Mouse (Mus musculus) kidney, postnatal 36 days (tissue): Measurements from ENCODE around the gene Fam78a.
"Not testable (repeated sequence)": the region's sequence is repeated elsewhere in the genome, so short reads cannot be mapped to it uniquely, and the experiment has no call there.

Source experiments
- DNase-seq, 2 experiments: peaks; one replicate each; pipeline ENCODE4 v3.0.0; 2021 to 2022; ENCODE audit warnings: mixed read lengths in 2 of 2

Gene Fam78a

DNA sequence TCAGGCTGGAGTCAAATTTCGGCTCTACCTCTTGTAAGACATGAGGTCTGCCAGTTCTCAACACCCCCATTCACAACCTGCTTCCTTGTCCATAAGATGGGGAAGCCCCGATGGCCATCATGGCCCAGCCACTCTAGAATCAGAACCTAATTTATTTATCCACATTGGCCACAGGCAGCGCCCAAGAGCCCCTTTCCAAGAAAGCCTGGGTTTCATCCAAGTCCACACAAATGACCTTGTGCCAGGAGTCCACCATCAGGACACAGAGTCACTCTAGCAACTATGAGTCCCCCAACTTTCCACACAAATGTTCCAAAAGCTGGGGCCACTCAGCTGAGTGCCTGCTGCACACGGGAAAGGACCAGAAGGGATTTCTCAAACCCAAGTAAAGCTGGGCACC is 18.7 kb downstream of the Fam78a start:
- DNase-seq = peak; percentile 26 to 57

DNA sequence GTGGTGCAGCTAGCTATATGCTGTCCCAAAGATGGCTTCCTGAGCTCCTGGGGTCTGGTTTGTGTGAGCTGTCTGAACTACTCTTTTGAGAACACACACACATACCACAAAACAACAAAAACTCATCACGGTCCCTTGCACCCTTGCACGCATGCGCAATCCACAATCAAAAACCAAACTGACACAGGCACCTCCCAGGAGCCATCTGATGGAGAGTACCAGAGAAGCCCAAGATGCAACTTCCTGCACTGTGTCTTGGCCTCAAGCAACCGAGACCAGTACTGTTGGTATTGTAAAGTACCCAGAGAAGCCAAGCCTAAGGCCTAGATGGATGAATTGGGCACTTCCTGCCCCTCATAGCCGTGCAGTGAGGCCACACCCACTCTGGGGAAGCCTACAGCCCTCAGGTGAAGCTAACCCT is 19.3 kb downstream of the Fam78a start:
- DNase-seq = no peak

DNA sequence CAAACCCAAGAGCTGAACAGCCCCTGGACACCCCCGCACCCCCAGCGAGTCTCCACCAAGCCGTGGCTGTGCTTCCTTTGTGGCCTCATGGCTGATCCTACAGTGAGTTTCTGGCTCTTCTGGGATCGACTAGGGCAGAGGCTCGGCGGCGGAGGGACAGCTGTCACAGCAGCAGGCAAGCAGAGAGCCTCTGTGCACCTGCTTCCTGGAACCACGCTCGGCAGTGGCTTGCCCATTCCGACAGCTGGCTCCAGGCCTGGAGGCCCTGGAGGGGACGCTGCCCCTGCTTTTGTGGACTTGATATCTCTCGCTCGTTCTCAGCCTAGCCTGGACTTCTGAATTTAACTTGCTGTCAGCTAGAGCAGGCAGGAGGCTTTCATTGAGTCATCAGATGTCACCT is 19.7 kb downstream of the Fam78a start:
- no peak for DNase-seq

DNA sequence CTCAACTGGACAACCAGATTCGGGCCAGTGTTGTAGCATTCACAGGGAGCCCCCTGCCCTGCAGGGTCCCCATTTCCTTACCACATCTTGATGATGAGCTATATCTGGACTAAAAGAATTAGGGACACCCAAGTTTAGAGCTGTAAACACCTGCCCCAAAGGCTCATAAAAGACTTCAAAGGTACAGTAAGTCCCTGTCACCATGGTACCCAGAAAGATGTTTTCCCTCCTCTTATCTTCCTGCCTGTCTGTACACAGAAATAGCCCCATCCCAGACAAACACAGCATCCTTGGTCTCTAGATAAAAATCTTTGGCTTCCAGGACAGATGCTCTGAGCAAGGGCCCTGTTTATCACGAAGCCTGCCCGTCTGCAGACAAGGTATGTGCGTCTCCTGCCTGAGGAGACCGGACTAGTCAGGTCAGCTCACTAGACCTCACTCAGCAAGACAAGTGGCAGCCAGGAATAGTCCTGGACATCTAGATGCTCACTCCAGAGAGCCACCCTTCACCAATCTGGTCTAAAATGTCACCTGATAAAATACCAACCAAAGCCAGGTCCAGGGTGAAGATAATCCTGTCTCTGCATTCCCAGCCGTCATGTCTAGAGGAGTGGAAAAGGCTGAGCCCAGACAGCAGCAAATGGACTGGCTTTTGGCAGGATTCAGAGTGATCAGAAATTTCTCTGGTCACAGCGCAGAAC is 21.1 kb downstream of the Fam78a start:
- DNase-seq = no peak

DNA sequence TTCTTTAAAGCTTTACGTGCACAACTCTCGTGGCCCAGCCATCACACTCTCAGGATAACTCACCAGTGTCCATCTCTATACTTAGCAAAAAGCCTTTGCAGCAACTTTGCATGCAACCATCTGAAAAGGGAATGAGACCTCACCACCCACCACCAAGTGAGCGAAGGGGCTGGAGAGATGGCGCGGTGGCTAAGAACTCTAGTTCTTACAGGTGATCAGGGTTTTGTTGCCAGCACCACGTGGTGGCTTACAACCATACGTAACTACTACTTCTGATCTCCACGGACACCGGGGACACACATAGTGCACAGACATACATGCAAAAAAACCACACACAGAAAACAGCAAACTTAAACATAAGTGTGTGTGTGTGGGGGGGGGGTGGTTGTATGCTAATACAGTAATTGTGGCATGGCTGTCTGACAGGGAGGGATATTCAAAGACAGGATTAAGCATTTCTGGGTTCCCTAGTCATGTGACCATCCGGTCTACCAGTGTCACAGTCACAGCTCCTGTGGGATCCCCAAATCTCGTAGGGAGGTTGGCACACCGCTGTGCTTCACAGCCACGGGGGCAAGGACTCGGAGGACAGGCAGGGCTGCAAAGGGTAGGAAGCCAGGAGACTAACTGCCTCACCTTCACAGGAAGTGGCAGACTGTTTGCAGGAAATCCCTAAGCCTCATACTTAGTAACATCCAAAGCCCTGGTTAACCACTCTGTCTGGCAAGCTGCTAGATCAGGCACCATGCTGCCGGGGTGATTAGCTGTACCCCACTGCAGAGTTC is 21.8 kb downstream of the Fam78a start:
- DNase-seq = no peak

DNA sequence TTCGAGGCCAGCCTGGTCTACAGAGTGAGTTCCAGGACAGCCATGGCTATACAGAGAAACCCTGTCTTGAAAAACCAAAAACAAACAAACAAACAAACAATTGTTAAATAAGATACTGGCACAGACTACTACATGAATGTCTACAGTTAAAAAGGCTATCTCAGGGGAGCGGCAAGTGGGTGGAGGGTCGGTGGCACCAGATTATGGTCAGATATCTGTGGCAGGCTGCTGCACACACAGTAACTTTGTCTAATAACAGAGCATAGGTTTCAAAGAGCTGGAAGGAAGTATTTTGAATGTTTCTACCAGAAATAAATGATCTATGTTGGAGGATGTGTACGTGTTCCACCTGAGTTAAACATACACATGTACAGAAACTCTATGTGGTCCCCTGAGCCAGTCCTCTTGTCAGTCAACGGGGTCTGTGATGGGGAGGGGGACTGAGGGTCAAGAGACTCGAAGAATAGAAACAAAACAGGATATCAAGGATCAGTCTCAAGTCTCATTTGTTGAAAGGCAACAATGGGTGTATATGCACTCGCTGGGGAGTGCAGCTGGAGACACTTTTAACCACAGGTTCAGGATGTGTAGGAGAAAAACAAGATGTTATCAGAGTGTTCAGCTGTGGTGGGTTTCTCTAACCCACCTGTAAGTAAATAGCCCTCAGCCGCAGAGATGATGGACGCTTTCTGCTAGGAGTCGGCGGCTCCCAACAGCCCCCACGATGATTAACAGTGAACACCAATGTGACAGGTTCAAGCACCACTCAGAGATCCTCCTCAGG is 22.7 kb downstream of the Fam78a start:
- DNase-seq = no peak

DNA sequence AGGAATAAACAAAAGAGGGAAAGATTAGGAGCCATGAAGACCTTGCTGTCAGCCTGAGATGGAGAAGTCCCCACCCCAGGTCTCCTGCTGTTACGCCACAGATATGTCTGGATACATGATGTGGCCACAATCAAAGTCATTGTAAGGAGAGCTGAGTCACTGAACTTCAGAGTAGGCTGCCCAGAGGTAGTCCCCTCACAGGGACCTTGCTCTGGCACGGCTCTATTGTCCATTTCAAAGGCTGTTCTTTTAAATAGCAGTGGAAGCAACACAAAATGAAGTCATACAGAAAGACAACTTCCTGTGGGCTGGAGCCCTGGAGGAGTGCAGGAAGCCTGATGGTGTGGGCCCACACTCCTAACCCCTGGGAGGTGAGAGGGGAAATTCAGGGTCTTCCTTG is 23.5 kb downstream of the Fam78a start:
- DNase-seq = no peak

DNA sequence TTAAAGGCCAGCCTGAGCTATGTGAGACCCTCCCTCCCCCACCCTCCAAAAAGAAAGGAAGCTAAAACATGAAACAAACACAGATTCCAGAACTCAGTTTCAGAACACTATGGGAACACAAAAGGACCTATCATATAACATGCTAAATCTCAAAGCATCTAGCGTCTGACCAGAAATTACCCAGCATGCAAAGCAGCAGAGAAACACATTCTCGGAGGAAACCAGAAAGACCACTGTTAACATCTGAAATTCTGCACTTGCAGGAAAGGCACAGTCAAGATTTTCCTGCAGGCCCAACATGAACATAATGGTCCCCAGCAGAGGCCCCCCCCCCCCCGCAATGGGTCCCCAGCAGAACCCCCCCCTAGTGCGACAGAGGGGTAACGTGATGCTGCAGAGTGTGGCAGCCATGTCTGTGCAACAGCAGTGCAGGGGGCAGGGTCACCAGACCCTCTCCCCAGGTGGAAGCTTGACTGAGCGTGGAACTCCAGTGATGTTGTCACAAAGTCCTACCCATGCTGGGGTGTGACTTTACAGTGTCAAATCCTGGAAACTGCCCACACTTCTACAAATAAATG is 24.3 kb downstream of the Fam78a start:
- no peak for DNase-seq

DNA sequence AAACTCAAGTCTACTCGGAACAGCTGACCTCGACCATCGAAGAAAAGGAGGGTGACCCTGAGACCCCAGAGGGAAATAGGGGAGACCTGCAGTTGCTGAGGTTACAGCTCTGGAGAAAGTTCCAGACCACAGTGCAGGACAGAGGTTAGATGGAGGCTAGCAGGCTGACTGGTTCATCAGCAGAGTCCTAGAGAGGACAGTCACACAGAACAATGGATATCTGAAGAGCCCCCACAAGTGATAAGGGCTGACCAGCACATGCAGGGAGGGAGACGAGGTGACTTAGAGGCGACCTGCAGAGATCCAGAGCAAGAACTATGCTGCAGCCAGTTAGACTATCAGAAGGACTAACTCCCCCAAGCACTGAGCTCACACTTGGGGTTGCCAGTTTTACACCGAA is 25.0 kb downstream of the Fam78a start:
- no peak for DNase-seq

DNA sequence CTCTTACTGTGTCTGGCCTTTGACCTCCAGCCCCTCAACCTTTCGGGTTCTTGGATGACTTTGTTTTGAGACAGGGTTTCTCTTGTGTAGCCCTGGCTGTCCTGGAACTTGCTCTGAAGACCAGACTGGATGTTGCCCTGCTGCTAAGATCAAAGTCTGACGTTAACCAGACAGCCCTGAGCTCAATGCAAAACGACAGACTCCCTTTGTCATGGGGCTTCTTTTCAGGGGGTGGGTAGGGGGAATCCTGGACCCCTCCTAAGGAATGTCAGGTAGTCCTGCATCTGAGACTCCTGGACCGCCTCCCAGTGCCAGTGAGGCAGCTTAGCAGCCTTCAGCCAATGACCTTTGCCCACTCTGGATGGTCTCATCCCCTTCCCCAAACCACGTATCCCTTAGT is 25.9 kb downstream of the Fam78a start:
- no peak for DNase-seq

DNA sequence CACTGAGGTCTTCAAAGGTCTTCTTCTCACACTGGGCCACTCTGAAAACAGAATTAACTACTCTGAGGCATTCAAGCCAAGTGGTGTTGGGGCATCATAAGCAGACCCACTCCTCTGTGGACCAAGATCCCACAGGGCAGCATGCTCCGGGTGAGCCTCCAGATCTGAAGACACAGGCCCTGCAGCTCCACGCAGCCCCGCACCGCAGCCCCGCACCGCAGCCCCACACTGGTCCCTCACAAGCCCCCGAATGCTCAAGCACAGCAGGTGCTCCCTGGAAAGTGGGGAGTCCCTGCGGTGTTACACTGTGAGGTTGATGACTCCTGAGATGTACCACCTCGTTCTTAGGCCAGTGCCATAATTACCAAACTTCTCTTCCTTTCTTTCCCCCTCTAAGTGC is 26.4 kb downstream of the Fam78a start:
- no peak for DNase-seq

DNA sequence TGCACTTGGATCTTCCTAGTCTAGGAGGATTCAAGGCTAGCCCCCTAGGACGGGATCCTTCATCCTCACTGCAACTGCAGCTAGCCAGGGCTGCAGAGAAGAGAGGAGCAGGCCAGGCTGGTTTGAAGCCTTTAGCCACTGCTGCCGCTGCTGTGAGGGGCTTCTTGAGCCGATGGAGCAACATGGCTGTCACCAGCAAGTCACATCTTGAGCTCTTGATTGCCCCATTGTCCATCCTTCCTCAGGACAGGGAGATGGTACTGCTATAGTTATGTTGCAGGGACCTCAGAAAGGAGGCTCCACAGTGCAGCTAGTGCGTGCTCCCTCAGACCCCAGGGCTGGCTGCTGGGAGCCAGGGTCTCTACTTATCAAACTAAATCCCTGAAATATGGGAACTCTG is 26.9 kb downstream of the Fam78a start:
- DNase-seq = no peak

DNA sequence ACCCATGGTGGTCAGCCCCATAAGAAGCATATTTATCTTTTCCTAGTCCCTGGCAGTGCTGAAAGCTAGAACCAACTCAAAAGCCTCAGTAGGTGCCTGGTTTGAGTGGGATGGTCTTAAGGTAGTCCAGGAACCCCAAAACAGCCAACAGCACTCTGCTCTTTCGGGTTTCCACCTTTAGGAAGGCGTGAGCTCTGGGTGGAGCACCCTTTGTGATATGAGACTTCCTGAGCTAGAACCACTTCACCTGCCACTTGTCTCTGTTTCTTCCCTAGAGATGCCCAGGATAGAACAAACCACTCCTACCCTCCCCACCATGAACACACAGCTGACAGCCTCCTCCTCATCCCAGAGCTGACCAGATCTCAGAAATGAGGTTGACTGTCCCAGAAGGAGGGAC is 27.3 kb downstream of the Fam78a start:
- DNase-seq = no peak

DNA sequence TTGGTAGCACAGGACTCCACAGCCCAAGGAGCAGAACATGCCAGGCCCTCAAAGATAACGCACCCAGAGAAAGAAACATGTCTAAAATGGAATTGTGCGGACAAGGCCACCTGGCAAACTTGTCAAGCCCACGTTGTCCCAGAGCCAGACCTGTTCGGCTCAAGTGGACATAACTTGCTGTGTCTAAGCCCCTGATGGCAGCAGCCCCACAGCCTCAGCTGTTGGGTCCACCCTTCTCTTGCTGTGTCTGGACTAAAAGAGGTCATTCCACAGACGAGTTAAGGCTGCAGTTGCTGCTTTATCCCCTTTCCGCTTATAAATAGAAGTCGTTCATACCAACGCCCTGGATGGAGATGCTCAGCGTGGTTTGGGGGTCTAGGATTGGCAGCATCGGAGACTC is 28.1 kb downstream of the Fam78a start:
- DNase-seq = no peak

DNA sequence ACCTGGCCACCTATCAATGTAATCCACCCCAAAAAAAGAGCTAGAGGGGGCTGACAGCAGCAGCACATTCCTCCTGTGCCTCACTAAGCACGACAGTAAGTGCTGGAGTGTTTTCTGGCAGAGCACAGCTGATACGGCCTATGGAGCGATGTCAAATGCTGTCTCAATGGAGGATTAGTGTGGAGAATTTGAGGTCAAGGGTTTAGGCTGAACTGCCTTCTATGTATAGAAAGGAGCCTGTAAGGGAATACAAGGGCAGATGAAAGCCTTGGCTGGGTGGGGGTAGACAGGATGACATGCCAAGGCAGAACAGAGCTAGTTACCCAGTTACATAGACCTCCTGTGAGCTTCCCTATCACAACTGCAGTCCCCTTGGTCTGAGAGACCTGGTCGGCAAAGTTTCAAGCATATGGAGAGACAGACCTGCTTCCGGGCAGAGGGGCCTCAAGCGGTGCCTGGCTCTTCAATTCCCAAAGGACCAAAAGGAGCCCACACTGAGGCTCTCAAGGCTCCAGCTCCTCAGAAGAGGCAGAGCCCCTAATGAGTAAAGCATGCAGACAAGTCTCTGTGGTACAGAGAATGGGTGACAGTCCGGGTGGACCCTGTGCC is 29.2 kb downstream of the Fam78a start:
- DNase-seq = no peak

DNA sequence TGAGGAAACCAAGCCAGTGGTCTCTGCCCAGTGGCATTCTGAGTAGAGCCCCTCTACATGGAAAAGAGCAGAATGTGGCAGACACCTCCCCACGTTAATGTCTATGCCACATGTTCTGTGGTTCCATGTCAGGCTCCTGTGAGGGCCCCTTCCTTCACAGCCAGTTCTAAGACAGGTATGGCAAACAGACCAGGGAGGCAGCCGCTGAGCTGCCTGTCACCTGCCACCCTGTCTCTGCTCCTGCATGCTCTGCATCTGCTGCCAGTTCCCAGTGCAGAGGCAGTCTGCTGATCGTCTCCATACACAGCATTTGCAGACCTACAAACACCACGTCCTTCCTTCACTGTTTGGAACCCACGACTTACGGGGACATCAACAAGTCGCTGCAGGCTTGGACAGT is 32.2 kb downstream of the Fam78a start:
- no peak for DNase-seq

DNA sequence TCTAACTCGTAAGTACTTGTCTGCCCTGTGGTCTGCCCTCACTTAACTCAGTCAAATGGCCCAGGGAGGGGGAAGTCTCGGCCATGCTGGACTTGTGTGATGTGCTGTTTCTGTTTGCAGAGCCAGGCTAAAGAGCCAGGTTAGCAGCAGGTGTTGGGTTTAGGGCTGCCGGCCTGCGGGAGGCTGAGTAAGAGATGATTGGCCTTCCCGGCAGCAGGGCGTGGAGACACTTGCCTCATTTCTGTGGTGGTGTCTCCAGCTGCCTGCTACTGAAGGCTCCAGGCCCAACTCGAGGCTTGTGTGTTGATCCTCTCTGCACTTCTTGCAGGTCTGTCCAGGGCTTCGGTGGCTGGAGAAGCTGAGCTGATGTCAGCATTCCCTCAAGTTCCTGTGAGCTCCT is 32.9 kb downstream of the Fam78a start:
- no peak for DNase-seq

DNA sequence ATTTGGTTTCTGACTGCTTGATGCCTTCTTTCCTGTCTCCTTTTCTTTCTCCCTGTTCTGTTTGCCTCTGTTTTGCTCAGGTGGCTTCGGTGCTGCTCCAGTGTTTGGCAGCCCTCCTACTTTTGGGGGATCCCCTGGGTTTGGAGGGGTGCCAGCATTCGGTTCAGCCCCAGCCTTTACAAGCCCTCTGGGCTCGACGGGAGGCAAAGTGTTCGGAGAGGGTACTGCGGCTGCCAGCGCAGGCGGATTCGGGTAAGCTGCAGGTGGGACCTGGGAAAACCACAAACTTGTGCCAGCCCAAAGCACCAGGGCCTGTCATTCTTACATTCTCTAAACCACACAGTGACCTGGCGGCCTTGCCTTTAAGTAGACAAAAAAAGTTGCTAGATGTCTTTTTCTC is 37.3 kb downstream of the Fam78a start:
- no peak for DNase-seq

DNA sequence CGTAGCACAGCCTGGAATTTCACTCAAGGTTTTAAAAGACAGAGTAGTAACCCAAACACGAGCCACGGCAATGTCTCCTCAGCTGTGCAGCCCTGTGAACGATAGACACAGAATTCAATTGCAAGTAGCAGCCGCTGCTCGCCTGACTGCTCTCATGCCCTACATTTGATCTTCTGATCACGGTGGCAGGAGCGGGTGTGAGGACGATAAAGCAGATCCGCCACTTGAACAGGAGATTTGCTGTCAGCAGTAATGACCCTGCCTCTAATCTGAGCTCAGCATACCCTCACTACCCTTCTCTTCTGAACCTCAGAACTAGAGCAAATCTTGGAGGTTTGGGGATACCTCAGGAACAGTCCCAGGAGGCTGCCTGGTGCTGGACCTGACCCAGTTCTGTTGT is 38.6 kb downstream of the Fam78a start:
- DNase-seq = peak in 1 of 2 experiments; percentile 17

DNA sequence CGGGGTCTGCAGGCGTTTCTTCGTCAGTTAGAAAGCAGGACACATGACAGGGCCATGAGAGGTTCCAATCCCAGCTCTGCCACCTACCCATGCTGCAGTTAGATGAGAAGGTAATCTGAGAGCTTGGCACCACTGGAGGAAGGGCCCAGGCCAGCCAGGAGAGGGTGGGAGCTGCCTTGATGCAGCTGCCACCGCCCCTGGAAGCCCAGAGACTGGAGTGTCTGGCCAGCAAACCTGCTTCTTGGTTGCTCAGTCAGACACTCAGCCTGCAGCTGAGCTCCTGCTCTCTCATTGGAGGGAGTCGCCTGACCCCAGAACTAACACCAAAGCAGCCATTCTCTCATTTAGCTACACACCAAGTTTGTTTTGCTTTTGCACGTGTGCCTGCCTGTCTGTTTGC is 39.3 kb downstream of the Fam78a start:
- no peak for DNase-seq

DNA sequence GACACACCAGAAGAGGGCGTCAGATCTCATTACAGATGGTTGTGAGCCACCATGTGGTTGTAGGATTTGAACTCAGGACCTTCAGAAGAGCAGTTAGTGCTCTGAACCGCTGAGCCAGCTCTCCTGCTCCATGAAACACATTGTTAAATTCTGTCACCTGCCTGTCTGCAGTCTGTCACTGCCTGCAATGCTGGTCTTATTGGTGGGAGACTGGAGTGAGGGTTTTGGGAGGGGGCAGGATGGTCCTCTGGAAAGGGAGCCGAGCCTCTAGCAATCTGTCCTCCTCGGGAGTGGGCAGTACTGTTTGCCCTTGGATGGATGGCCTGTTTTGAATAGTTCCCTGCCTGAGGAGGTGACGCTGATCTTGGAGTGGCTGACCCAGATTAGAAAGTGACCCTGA is 40.8 kb downstream of the Fam78a start:
- no peak for DNase-seq

DNA sequence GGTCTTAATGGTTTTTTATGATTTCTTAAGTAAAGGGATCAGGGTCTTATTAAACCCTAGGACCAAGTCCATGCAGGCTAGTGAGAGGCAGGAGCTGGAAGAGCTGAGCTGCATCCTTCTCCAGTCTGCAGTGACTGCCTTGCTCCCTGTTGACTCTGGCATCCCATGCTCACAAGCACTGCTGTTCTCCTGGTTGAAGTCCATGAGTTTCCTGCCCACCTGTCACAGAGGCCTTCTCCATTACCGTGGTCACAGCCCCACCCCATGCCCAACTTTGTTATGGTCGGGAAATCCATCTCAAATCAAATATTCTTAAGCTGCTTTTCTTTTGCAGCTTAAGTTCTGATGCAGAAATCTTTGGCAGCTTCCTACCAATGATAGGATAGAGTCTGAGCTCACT is 43.6 kb downstream of the Fam78a start:
- no peak for DNase-seq

DNA sequence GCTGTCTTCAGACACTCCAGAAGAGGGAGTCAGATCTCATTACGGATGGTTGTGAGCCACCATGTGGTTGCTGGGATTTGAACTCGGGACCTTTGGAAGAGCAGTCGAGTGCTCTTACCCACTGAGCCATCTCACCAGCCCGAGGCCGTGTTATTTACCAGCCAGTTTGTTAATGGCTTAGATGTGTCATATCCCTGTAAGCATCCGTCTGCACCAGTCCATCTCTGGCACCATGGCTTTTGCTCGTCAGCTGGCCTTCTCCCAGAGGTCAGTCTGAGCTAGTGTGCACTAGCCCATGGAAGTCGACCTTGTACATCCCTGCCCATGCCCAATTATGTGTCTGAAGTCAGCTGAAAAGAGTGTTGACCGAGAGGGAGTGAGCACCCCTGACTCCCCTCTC is 44.0 kb downstream of the Fam78a start:
- not testable (repeated sequence) for DNase-seq
